Mouse (Mus musculus): ENCODE results near the gene Lrrc27. TPM values are rescaled to one million over a fixed set of nuclear protein-coding genes. Genes with fewer than 3 reads are reported as not detected.

The Lrrc27 gene
- polyA plus RNA-seq, 1 experiment from 2014 or later: 0.43 TPM

DNA sequence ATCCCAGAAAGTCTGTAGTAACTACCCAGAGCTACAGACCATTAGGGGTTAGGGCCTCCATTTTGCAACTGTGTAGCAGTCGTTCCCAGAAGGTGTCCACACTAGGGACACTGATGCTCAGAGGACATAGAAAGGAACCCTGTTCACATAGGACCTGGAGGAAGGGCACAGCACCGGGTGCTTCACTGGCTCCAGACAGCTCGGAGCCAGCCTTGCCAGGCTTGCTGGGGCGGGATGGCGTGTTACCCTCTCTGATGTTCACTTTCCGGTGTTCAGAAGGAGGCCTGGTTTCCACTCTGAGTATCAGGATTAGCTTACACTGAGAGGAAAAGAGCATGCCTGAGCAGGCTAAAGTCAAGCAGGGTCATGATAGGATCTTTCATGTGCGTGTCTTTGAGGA lies 3.2 kb downstream of the Lrrc27 start:
- 82% methylated on average over 7 of the region's 7 CpGs for WGBS (ENCODE audit: insufficient replicate concordance)
- H3K9ac ChIP-seq (replicated peaks): no peak overlapping the region
- no peak for ATAC-seq
- H3K27me3 ChIP-seq (ENCODE audit: insufficient read depth, low read length): no peaks in the 10 kb centered on the region
- H3K4me3 ChIP-seq (ENCODE audit: low read depth, low read length): no peak overlapping the region
- TF ChIP-seq CTCF (IDR thresholded peaks at IDR 0.05; ENCODE audit: low read depth) (no peak), EP300 (IDR thresholded peaks at IDR 0.05; ENCODE audit: low read depth) (no peak)
- H3K4me2 ChIP-seq (ENCODE audit: low read depth, low read length): no peak overlapping the region
- no peaks in the 10 kb centered on the region for H3K9me3 ChIP-seq (ENCODE audit: low read length)
- DNase-seq: no peak
- H3K36me3 ChIP-seq (replicated peaks; ENCODE audit: insufficient read depth, low read length): no peaks in the 10 kb centered on the region
- H3K4me1 ChIP-seq (ENCODE audit: insufficient read depth): peaks cover 11% of the 10 kb centered on the region
- H3K27ac ChIP-seq (ENCODE audit: low read depth): no peak overlapping the region

DNA sequence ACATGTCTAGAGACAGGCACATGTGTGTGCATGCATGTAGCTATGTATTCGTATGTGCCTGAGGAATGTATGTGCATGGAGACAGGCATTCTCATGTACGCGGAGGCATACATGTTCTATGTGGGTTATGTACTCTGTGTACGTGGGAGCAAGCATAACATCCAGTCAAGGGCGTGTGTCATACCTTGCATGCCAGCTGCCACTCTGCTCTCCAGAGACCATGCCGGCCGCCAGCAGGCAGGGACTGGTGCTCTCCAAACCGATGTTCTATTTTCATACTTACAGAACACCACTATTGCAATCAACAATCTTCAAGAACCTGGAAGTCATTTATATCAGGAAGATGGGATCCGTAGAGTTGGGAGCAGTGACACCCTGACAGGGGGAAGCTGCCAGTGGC lies 3.7 kb downstream of the Lrrc27 start:
- no peak for TF ChIP-seq CTCF (IDR thresholded peaks at IDR 0.05; ENCODE audit: low read depth)
- no peak for TF ChIP-seq EP300 (IDR thresholded peaks at IDR 0.05; ENCODE audit: low read depth)
- H3K9ac ChIP-seq (replicated peaks): no peak overlapping the region
- WGBS (ENCODE audit: insufficient replicate concordance): 84% methylated on average over 9 of the region's 9 CpGs
- H3K4me2 ChIP-seq (ENCODE audit: low read depth, low read length): no peak overlapping the region
- no peaks in the 10 kb centered on the region for H3K36me3 ChIP-seq (replicated peaks; ENCODE audit: insufficient read depth, low read length)
- no peaks in the 10 kb centered on the region for H3K9me3 ChIP-seq (ENCODE audit: low read length)
- ATAC-seq (no peak), DNase-seq (no peak)
- H3K27ac ChIP-seq (ENCODE audit: low read depth): no peak overlapping the region
- H3K4me1 ChIP-seq (ENCODE audit: insufficient read depth): peaks cover 11% of the 10 kb centered on the region
- no peaks in the 10 kb centered on the region for H3K27me3 ChIP-seq (ENCODE audit: insufficient read depth, low read length)
- no peak overlapping the region for H3K4me3 ChIP-seq (ENCODE audit: low read depth, low read length)

DNA sequence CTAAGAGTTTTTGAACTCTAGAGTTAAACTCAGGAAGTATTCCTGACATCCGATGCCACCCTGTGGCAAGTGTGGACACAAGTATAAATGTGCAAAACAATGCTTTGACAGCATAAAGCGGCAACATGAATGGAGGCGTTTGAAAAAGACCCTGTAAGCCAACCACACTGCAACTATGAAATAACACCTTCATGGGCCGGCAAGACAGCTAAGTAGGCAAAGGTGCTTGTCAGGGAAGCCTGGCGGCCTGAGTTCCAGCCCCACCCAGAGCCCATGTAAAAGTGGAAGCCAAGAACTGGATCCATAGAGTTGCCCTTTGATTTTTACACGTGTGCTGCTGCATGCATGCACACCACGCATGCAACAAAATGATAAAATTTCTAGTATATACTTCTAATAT lies 4.3 kb downstream of the Lrrc27 start:
- peaks cover 11% of the 10 kb centered on the region for H3K4me1 ChIP-seq (ENCODE audit: insufficient read depth)
- H3K4me3 ChIP-seq (ENCODE audit: low read depth, low read length): no peak overlapping the region
- no peak for TF ChIP-seq CTCF (IDR thresholded peaks at IDR 0.05; ENCODE audit: low read depth)
- TF ChIP-seq EP300 (IDR thresholded peaks at IDR 0.05; ENCODE audit: low read depth): no peak
- no peak for DNase-seq
- H3K4me2 ChIP-seq (ENCODE audit: low read depth, low read length): no peak overlapping the region
- ATAC-seq: no peak
- H3K9ac ChIP-seq (replicated peaks): no peak overlapping the region
- H3K36me3 ChIP-seq (replicated peaks; ENCODE audit: insufficient read depth, low read length): no peaks in the 10 kb centered on the region
- H3K27me3 ChIP-seq (ENCODE audit: insufficient read depth, low read length): no peaks in the 10 kb centered on the region
- WGBS (ENCODE audit: insufficient replicate concordance): 77% methylated on average over 7 of the region's 7 CpGs
- H3K9me3 ChIP-seq (ENCODE audit: low read length): no peaks in the 10 kb centered on the region
- no peak overlapping the region for H3K27ac ChIP-seq (ENCODE audit: low read depth)

GRCm38 (mm10) chr7:139218641-139219415 lies 6.0 kb downstream of the Lrrc27 start:
- TF ChIP-seq EP300 (IDR thresholded peaks at IDR 0.05; ENCODE audit: low read depth): no peak
- no peaks in the 10 kb centered on the region for H3K9me3 ChIP-seq (ENCODE audit: low read length)
- peaks cover 7% of the 10 kb centered on the region for H3K4me1 ChIP-seq (ENCODE audit: insufficient read depth)
- 52% methylated on average over 6 of the region's 6 CpGs for WGBS (ENCODE audit: insufficient replicate concordance)
- no peak overlapping the region for H3K4me2 ChIP-seq (ENCODE audit: low read depth, low read length)
- ATAC-seq (no peak), DNase-seq (peak; percentile 44)
- H3K27ac ChIP-seq (ENCODE audit: low read depth): no peak overlapping the region
- H3K27me3 ChIP-seq (ENCODE audit: insufficient read depth, low read length): no peaks in the 10 kb centered on the region
- H3K4me3 ChIP-seq (ENCODE audit: low read depth, low read length): no peak overlapping the region
- no peak overlapping the region for H3K9ac ChIP-seq (replicated peaks)
- H3K36me3 ChIP-seq (replicated peaks; ENCODE audit: insufficient read depth, low read length): no peaks in the 10 kb centered on the region

DNA sequence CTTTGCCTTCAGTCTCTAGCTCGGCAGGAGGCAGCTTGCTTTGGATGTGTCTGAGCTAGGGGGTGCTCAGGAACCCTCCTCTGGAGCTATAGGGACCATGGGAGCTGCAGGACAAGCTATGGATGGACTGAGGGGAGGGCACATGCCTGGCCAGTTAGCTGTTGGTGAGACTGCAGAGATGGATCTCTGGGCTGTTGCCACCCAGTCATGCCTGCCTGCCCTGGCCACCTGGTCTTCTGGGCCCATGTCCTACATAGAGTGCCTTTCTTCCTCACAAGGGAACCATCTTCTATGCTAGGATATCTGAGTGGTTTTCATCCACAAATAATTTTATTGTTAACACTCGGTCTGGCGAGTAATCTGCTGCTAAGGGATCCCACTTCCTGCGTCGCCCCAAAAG lies 6.7 kb downstream of the Lrrc27 start:
- ATAC-seq (no peak), DNase-seq (no peak)
- TF ChIP-seq EP300 (IDR thresholded peaks at IDR 0.05; ENCODE audit: low read depth) (no peak), CTCF (IDR thresholded peaks at IDR 0.05; ENCODE audit: low read depth) (no peak)
- Histone ChIP-seq H3K4me2 (ENCODE audit: low read depth, low read length) (no peak overlapping the region), H3K27me3 (ENCODE audit: insufficient read depth, low read length) (no peaks in the 10 kb centered on the region), H3K4me1 (ENCODE audit: insufficient read depth) (peaks cover 12% of the 10 kb centered on the region), H3K9me3 (ENCODE audit: low read length) (no peaks in the 10 kb centered on the region), H3K9ac (replicated peaks) (no peak overlapping the region), H3K36me3 (replicated peaks; ENCODE audit: insufficient read depth, low read length) (no peaks in the 10 kb centered on the region), H3K4me3 (ENCODE audit: low read depth, low read length) (no peak overlapping the region), H3K27ac (ENCODE audit: low read depth) (no peak overlapping the region)
- WGBS (ENCODE audit: insufficient replicate concordance): 74% methylated on average over 5 of the region's 5 CpGs

- Histone ChIP-seq H3K4me3 (ENCODE audit: low read depth, low read length) (no peak overlapping the region), H3K4me1 (ENCODE audit: insufficient read depth) (peaks cover 16% of the 10 kb centered on the region), H3K9ac (replicated peaks) (no peak overlapping the region), H3K27me3 (ENCODE audit: insufficient read depth, low read length) (no peaks in the 10 kb centered on the region), H3K27ac (ENCODE audit: low read depth) (no peak overlapping the region), H3K9me3 (ENCODE audit: low read length) (no peaks in the 10 kb centered on the region), H3K36me3 (replicated peaks; ENCODE audit: insufficient read depth, low read length) (no peaks in the 10 kb centered on the region), H3K4me2 (ENCODE audit: low read depth, low read length) (no peak overlapping the region)
- WGBS (ENCODE audit: insufficient replicate concordance): 29% methylated on average over 2 of the region's 2 CpGs
- TF ChIP-seq EP300 (IDR thresholded peaks at IDR 0.05; ENCODE audit: low read depth): no peak
- ATAC-seq (no peak), DNase-seq (no peak)
Observed at GRCm38 (mm10) chr7:139220303-139220702, 7.5 kb downstream of the Lrrc27 start.
